Mouse (Mus musculus) cerebellum, adult 2 months (tissue): ENCODE measurements around the gene Coro2a. TPM values are rescaled to one million over a fixed set of nuclear protein-coding genes. Genes with fewer than 3 reads are reported as not detected.
"Not testable (repeated sequence)": the region's sequence is repeated elsewhere in the genome, so short reads cannot be mapped to it uniquely, and the experiment has no call there.

ENCODE experiments used
- DNase-seq, 2 experiments: peaks; one replicate each; pipeline ENCODE4 v3.0.0; 2021
- H3K27ac ChIP-seq: fragments of 200-500 bp; 2 replicates; pipeline ENCODE4 v1.5.1; 2012; ENCODE audit warnings: low read length, control low read depth, inconsistent platforms; ENCODE audit not compliant: insufficient read depth
- H3K27me3 ChIP-seq: fragments of 200-500 bp; 2 replicates; pipeline ENCODE4 v1.6.1; 2012; ENCODE audit warnings: inconsistent platforms, mild to moderate bottlenecking, low read length, moderate library complexity; ENCODE audit not compliant: control insufficient read depth, insufficient read depth
- H3K4me1 ChIP-seq: fragments of 200-500 bp; 2 replicates; pipeline ENCODE4 v1.6.1; 2011; ENCODE audit warnings: low read length; ENCODE audit not compliant: control insufficient read depth, insufficient read depth
- H3K4me3 ChIP-seq: fragments of 200-500 bp; replicated peaks from 2 replicates; pipeline ENCODE3; 2011; ENCODE audit warnings: mild to moderate bottlenecking, low read depth, low read length, control low read depth; ENCODE audit not compliant: insufficient read depth
- CTCF ChIP-seq: fragments of 200-500 bp; IDR thresholded peaks from 2 replicates; pipeline ENCODE4 v1.5.1; 2011; ENCODE audit warnings: low read depth, mild to moderate bottlenecking, control low read depth, low read length, moderate library complexity, borderline replicate concordance; ENCODE audit not compliant: insufficient read depth
- POLR2A ChIP-seq: fragments of 200-500 bp; IDR thresholded peaks from 2 replicates; pipeline ENCODE4 v1.6.1; 2011; ENCODE audit warnings: low read length, control low read depth, borderline replicate concordance; ENCODE audit not compliant: insufficient read depth
- WGBS: fragments of 180-500 bp; shearing (Covaris S2); methylation state at CpG from one replicate; pipeline ENCODE4 v1.1.7; 2018; 5-methylcytosine and 5-hydroxymethylcytosine counted together
- polyA plus RNA-seq: library from polyadenylated mRNA; depleted of rRNA; stranded (reverse); fragments of >200 nt; gene quantifications from 2 replicates; pipeline ENCODE4 v1.2.3, GENCODE M21; 2012

The Coro2a gene
- polyA plus RNA-seq, 1 experiment, result 26.6 TPM

- DNase-seq, result no peak
- WGBS, result 74% methylated on average over 16 of the region's 16 CpGs
- Histone ChIP-seq H3K27ac (no peak overlapping the region), H3K4me3 (no peak overlapping the region), H3K4me1 (no peaks in the 10 kb centered on the region), H3K27me3 (no peaks in the 10 kb centered on the region)
- TF ChIP-seq POLR2A (no peak), CTCF (no peak)
Observed at GRCm38 (mm10) chr4:46635702-46636430, 33.9 kb upstream of the Coro2a start.

GRCm38 (mm10) chr4:46634881-46635280 is 32.9 kb upstream of the Coro2a start:
- Histone ChIP-seq H3K4me1 (no peaks in the 10 kb centered on the region), H3K27ac (no peak overlapping the region), H3K4me3 (no peak overlapping the region), H3K27me3 (no peaks in the 10 kb centered on the region)
- no peak for DNase-seq
- WGBS, result 85% methylated on average over 6 of the region's 6 CpGs
- TF ChIP-seq CTCF (no peak), POLR2A (no peak)

DNA sequence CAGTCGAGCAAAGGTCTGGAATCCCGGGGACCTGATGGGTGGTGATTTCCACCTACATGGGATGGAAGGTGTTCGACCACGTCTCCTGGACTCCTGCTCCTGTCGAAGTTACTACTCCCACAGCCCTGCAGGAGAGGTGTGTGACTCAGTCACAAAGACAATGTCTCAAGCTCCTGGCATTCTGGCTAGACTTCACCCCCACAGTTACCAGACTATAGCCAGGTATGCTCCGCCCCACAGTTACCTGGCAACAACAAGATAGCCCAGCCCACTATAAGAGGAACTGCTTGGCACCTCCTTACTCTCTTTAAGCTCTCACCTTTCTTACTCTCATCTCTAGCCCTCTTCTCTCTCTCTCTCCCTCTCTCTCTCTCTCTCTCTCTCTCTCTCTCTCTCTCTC is 31.6 kb upstream of the Coro2a start:
- 83% methylated on average over 6 of the region's 6 CpGs for WGBS
- not testable (repeated sequence) for DNase-seq, H3K27ac ChIP-seq, H3K27me3 ChIP-seq, H3K4me3 ChIP-seq, H3K4me1 ChIP-seq

DNA sequence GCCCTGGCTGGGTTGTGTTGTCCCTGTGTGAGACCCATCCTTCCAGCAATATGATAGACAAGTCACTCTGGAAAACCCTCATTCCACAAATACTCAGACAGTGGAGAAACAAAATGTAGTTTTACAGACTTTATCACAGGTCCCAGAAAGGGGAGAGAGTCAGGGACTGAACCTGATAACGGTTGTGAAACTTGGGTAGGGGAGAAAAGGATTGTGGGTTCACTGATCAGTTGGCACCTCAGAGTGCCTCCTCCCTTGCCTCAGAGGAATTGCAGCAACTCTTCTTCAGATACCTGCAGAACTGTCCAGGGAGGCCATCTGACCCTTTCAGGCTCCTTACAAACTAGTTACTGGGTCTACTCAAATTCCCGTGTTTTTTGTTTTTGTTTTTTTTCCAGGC is 30.5 kb upstream of the Coro2a start:
- H3K27ac ChIP-seq, result no peak overlapping the region
- H3K4me1 ChIP-seq, result no peaks in the 10 kb centered on the region
- H3K4me3 ChIP-seq, result no peak overlapping the region
- H3K27me3 ChIP-seq, result no peaks in the 10 kb centered on the region
- no peak for TF ChIP-seq CTCF
- WGBS, result 85% methylated on average over 2 of the region's 2 CpGs
- DNase-seq, result no peak

GRCm38 (mm10) chr4:46630390-46630789 is 28.4 kb upstream of the Coro2a start:
- no peak overlapping the region for H3K27ac ChIP-seq
- no peaks in the 10 kb centered on the region for H3K27me3 ChIP-seq
- whole genome bisulfite sequencing, result 76% methylated on average over 9 of the region's 9 CpGs
- TF ChIP-seq CTCF, result no peak
- TF ChIP-seq POLR2A, result no peak
- no peak for DNase-seq
- peaks cover 3% of the 10 kb centered on the region for H3K4me1 ChIP-seq
- no peak overlapping the region for H3K4me3 ChIP-seq

DNA sequence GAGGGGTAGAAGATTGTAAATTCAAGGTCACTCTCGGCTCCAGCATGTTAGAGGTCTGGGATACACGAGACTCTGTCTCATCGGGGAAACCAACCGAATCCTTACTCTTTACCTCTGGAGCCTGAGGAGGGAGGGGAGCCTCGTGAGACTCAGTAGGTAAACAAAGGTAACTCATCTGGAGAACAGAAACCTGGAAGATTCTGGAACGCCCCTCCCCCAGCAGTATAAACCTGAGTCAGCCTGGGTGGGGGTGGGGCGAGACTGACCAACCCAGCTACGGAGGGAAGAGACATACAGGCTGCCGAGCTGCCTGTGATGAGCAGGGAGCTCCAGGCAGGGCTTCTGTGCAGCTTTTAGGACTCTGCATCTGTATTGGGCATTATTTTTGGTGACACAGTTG is 26.9 kb upstream of the Coro2a start:
- no peak for DNase-seq
- H3K27me3 ChIP-seq, result no peaks in the 10 kb centered on the region
- no peak for TF ChIP-seq POLR2A
- no peak for TF ChIP-seq CTCF
- H3K4me1 ChIP-seq, result peaks cover 14% of the 10 kb centered on the region
- WGBS, result 83% methylated on average over 9 of the region's 9 CpGs
- H3K4me3 ChIP-seq, result no peak overlapping the region
- H3K27ac ChIP-seq, result no peak overlapping the region

DNA sequence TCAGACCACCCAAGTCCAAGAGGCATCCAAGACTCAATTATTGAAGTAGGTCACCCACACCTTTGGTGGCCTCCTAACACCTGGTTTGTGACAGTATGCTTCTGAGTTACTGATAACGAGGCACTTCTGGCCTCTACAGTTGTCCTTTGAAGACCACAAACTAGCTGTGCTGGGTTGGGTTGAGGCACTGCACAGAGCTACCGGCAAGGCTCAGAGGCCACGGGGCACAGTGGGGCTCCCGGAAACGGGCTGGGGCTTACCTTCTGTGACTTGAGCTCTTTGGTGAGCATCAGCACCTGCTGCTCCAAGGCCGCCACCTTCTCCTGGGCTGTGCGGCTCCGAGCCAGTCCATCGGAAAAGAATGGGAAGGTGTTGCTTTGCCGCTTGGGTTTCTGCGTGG is 26.1 kb upstream of the Coro2a start:
- 80% methylated on average over 11 of the region's 11 CpGs for WGBS
- H3K27ac ChIP-seq, result no peak overlapping the region
- no peaks in the 10 kb centered on the region for H3K27me3 ChIP-seq
- H3K4me1 ChIP-seq, result peaks cover 14% of the 10 kb centered on the region
- TF ChIP-seq POLR2A, result no peak
- TF ChIP-seq CTCF, result no peak
- DNase-seq, result no peak
- no peak overlapping the region for H3K4me3 ChIP-seq

GRCm38 (mm10) chr4:46625101-46625500 is 23.1 kb upstream of the Coro2a start:
- DNase-seq, result peak; percentile 87 to 89
- 15% methylated on average over 10 of the region's 10 CpGs for WGBS
- H3K27me3 ChIP-seq, result no peaks in the 10 kb centered on the region
- no peak for TF ChIP-seq CTCF
- no peak for TF ChIP-seq POLR2A
- H3K4me1 ChIP-seq, result peaks cover 20% of the 10 kb centered on the region
- no peak overlapping the region for H3K27ac ChIP-seq
- H3K4me3 ChIP-seq, result no peak overlapping the region
